Mouse (Mus musculus) thymus, adult 2 months (tissue): ENCODE measurements around the gene Rab15.
"Not testable (repeated sequence)": the region's sequence is repeated elsewhere in the genome, so short reads cannot be mapped to it uniquely, and the experiment has no call there.

ENCODE experiments used
- CTCF ChIP-seq: fragments of 200-500 bp; IDR thresholded peaks from 2 replicates; pipeline ENCODE4 v1.5.1; 2012; ENCODE audit warnings: mild to moderate bottlenecking, control low read depth, low read length, moderate library complexity, borderline replicate concordance; ENCODE audit not compliant: control insufficient read depth, poor library complexity, insufficient read depth; ENCODE audit errors: extremely low read depth
- POLR2A ChIP-seq: fragments of 200-500 bp; IDR thresholded peaks from 2 replicates; pipeline ENCODE4 v1.6.1; 2012; ENCODE audit warnings: mild to moderate bottlenecking, low read length, control low read depth, moderate library complexity; ENCODE audit not compliant: control insufficient read depth, poor library complexity, insufficient read depth; ENCODE audit errors: extremely low read depth

GRCm38 (mm10) chr12:76792540-76792939, 30.2 kb downstream of the Rab15 start:
- not testable (repeated sequence) for TF ChIP-seq CTCF, POLR2A
